Mouse (Mus musculus) testis, adult 2 months (tissue): ENCODE data around the gene Ncl. TPM values are rescaled to one million over a fixed set of nuclear protein-coding genes. Genes with fewer than 3 reads are reported as not detected.

ENCODE experiments used
- H3K27ac ChIP-seq: fragments of 200-500 bp; 2 replicates; pipeline ENCODE4 v1.5.1; 2012; ENCODE audit warnings: low read depth, low read length; ENCODE audit not compliant: control insufficient read depth, insufficient read depth
- H3K27me3 ChIP-seq: fragments of 200-500 bp; 2 replicates; pipeline ENCODE4 v1.6.1; 2012; ENCODE audit warnings: mild to moderate bottlenecking, low read length, moderate library complexity; ENCODE audit not compliant: control insufficient read depth, insufficient read depth
- H3K36me3 ChIP-seq: fragments of 200-500 bp; 2 replicates; pipeline ENCODE4 v1.6.1; 2012; ENCODE audit warnings: mild to moderate bottlenecking, low read length; ENCODE audit not compliant: control insufficient read depth, insufficient read depth
- H3K4me1 ChIP-seq: fragments of 200-500 bp; 2 replicates; pipeline ENCODE4 v1.6.1; 2012; ENCODE audit warnings: low read length; ENCODE audit not compliant: control insufficient read depth, insufficient read depth
- H3K4me3 ChIP-seq: fragments of 200-500 bp; 2 replicates; pipeline ENCODE4 v1.5.1; 2012; ENCODE audit warnings: low read depth, mild to moderate bottlenecking, low read length, moderate library complexity, mixed read lengths; ENCODE audit not compliant: control insufficient read depth
- CTCF ChIP-seq: fragments of 200-500 bp; IDR thresholded peaks from 2 replicates; pipeline ENCODE4 v1.5.1; 2012; ENCODE audit warnings: low read depth, mild to moderate bottlenecking, inconsistent platforms, low read length, moderate library complexity; ENCODE audit not compliant: control insufficient read depth, insufficient read depth, insufficient replicate concordance
- POLR2A ChIP-seq: fragments of 200-500 bp; IDR thresholded peaks from 2 replicates; pipeline ENCODE4 v1.6.1; 2012; ENCODE audit warnings: low read depth, mild to moderate bottlenecking, inconsistent platforms, low read length, moderate library complexity; ENCODE audit not compliant: control insufficient read depth
- polyA plus RNA-seq: library from polyadenylated mRNA; depleted of rRNA; stranded (reverse); fragments of >200 nt; gene quantifications from 2 replicates; pipeline ENCODE4 v1.2.3, GENCODE M21; 2012; rRNA removed

The Ncl gene
- polyA plus RNA-seq, 1 experiment, result 5.7 TPM

DNA sequence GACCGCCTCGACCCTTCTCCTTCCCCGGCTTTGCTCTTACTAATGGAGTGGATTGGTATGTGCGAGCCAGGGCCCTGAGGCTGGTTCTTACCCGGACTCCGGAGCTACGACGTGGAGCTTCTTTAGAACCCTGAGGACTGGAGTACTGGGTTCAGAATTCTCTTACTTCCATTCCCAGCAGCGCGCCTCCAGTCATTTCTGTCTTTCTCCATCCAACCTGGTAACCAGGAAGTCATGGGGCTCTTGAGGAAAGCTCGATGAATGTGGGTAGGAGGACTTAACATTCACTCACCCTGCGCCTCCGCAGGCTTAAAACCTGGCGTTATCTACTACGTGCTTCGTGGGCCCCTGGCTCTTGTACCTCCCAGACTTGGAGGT lies 55.3 kb downstream of the Ncl start:
- no peak overlapping the region for H3K27ac ChIP-seq
- peaks cover 13% of the 10 kb centered on the region for H3K4me1 ChIP-seq
- peak overlapping the region; percentile 71 for H3K4me3 ChIP-seq
- H3K27me3 ChIP-seq, result no peaks in the 10 kb centered on the region; the same call in 1 of the 2 replicates
- TF ChIP-seq CTCF (no peak), POLR2A (no peak)
- no peaks in the 10 kb centered on the region for H3K36me3 ChIP-seq

DNA sequence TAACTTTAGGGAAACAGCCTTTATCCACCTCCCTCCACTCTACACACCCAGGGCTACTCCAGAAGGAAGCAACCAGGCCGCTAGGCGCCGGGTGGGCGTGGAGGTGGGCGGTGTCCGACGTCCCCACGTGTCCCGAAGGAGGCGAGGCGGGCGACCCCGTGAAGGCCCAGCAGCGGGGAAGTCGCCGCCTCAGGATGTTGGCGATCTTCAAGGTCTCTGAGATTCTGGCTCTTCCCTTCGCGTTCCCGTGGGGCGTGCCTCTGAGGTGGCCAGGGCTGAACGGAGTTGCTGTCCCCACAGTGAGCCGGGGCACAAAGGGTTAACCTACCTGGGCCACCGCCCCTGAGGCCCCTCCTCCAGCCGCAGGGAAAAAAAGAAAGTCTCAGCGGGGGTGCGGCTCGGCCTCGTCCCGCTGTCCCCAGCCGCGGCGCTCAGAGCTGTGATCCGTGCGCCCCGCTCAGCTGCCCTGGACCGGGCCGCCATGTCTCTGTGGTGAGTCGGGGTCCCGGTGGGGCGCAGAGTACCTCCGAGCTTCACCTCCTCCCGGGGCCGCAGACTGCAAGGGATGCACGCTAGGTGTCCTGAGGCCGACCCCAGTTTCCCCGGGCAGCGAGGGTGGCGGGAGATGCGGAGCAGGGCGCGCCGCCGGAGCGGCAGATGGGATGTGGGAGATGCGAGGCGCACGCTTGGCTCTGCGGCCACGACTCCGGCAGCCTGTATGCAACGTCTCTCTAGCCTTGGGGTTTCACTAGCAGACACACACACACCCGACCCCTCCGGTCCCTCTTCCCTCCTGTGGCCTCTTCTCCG lies 55.9 kb downstream of the Ncl start:
- peaks cover 13% of the 10 kb centered on the region for H3K4me1 ChIP-seq
- H3K27me3 ChIP-seq, result no peaks in the 10 kb centered on the region; the same call in 1 of the 2 replicates
- TF ChIP-seq CTCF, result no peak
- no peak for TF ChIP-seq POLR2A

GRCm38 (mm10) chr1:86302532-86302931 lies 56.7 kb downstream of the Ncl start, which contains the start of gene B3gnt7:
TSS of gene B3gnt7 (plus strand) at chr1:86302832.
- Histone ChIP-seq H3K4me1 (peaks cover 13% of the 10 kb centered on the region), H3K4me3 (peak within 1 kb of the TSS; percentile 71)
- TF ChIP-seq POLR2A, result no peak

More for the DNA sequence above, 55.9 kb downstream of the Ncl start:
- Histone ChIP-seq H3K36me3 (no peaks in the 10 kb centered on the region), H3K4me3 (peak overlapping the region; percentile 71), H3K27ac (no peak overlapping the region)

GRCm38 (mm10) chr1:86301221-86302091 lies 57.7 kb downstream of the Ncl start:
- Histone ChIP-seq H3K4me3 (no peak overlapping the region), H3K36me3 (no peaks in the 10 kb centered on the region), H3K4me1 (peaks cover 13% of the 10 kb centered on the region), H3K27ac (no peak overlapping the region), H3K27me3 (no peaks in the 10 kb centered on the region; the same call in 1 of the 2 replicates)
- TF ChIP-seq CTCF, result peak; percentile 37; the same call in 1 of the 2 replicates
- no peak for TF ChIP-seq POLR2A

More at GRCm38 (mm10) chr1:86302532-86302931, 56.7 kb downstream of the Ncl start, which contains the start of gene B3gnt7:
- Histone ChIP-seq H3K27me3 (no peaks in the 10 kb centered on the region; the same call in 1 of the 2 replicates), H3K36me3 (no peaks in the 10 kb centered on the region), H3K27ac (no peak within 1 kb of the TSS)

GRCm38 (mm10) chr1:86300731-86301130 lies 58.5 kb downstream of the Ncl start:
- Histone ChIP-seq H3K4me1 (peaks cover 13% of the 10 kb centered on the region), H3K27ac (no peak overlapping the region), H3K27me3 (no peaks in the 10 kb centered on the region; the same call in 1 of the 2 replicates), H3K36me3 (no peaks in the 10 kb centered on the region), H3K4me3 (no peak overlapping the region)
- TF ChIP-seq CTCF, result no peak
- TF ChIP-seq POLR2A, result no peak

- Histone ChIP-seq H3K4me3 (no peak overlapping the region), H3K27me3 (no peaks in the 10 kb centered on the region; the same call in 1 of the 2 replicates), H3K4me1 (peaks cover 13% of the 10 kb centered on the region), H3K36me3 (no peaks in the 10 kb centered on the region), H3K27ac (no peak overlapping the region)
- TF ChIP-seq POLR2A (no peak), CTCF (no peak)
Measured at GRCm38 (mm10) chr1:86300093-86300492, 59.1 kb downstream of the Ncl start.

Other genes starting within 250 kb of the Ncl start
- gene Htr2b, start 247.4 kb downstream of the Ncl start, polyA plus RNA-seq, result 0.05 and 0.07 TPM in 2 replicates
- gene Gm21972, start 225.8 kb downstream of the Ncl start, polyA plus RNA-seq, result 2.6 and 3.1 TPM in 2 replicates
- 36.5 and 38.2 TPM in 2 replicates for gene Armc9, start 204.6 kb downstream of the Ncl start, polyA plus RNA-seq
- 0.23 and 0.47 TPM in 2 replicates for gene B3gnt7, start 56.6 kb downstream of the Ncl start, polyA plus RNA-seq
- 11.7 and 23.8 TPM in 2 replicates for gene Nmur1, start 66.8 kb upstream of the Ncl start, polyA plus RNA-seq
- gene Tex44, start 66.9 kb upstream of the Ncl start, polyA plus RNA-seq, result 140 and 142 TPM in 2 replicates
- gene Ptma, start 167.3 kb upstream of the Ncl start, polyA plus RNA-seq, result 126 and 135 TPM in 2 replicates
- 70.0 and 73.7 TPM in 2 replicates for gene Pde6d, start 223.2 kb upstream of the Ncl start, polyA plus RNA-seq
- gene Cops7b, start 223.5 kb upstream of the Ncl start, polyA plus RNA-seq, result 25.1 and 32.2 TPM in 2 replicates